Mouse (Mus musculus) heart, adult 2 months (tissue): ENCODE results near the gene Tmem256.

Experiments used
- EP300 ChIP-seq: fragments of 200-500 bp; IDR thresholded peaks from 2 replicates; pipeline ENCODE4 v1.6.1; 2011; ENCODE audit warnings: low read depth, low read length, control low read depth; ENCODE audit not compliant: insufficient read depth
- POLR2A ChIP-seq: fragments of 200-500 bp; IDR thresholded peaks from 2 replicates; pipeline ENCODE4 v1.6.1; 2011; ENCODE audit warnings: mild to moderate bottlenecking, low read depth, low read length, control low read depth; ENCODE audit not compliant: insufficient read depth

GRCm38 (mm10) chr11:69815155-69815554 is 23.2 kb upstream of the Tmem256 start, which contains the start of gene Gm39566:
- TF ChIP-seq EP300 (no peak), POLR2A (no peak)
